Mouse (Mus musculus): Measurements from ENCODE around the gene Gm17364. TPM values are rescaled to one million over a fixed set of nuclear protein-coding genes. Genes with fewer than 3 reads are reported as not detected.

Gm17364 gene
- not detected for polyA plus RNA-seq (2012; fragmentation: generic; extraction: Trizol)
- long read RNA-seq, experiment 1, partial matches to known transcripts: 0 of 1 reads
- long read RNA-seq, experiment 1, other reads (novel, unspliced or antisense): 1 of 1 reads
- long read RNA-seq, experiment 2, partial matches to known transcripts: 0 of 4 reads
- long read RNA-seq, experiment 2, other reads (novel, unspliced or antisense): 4 of 4 reads

DNA sequence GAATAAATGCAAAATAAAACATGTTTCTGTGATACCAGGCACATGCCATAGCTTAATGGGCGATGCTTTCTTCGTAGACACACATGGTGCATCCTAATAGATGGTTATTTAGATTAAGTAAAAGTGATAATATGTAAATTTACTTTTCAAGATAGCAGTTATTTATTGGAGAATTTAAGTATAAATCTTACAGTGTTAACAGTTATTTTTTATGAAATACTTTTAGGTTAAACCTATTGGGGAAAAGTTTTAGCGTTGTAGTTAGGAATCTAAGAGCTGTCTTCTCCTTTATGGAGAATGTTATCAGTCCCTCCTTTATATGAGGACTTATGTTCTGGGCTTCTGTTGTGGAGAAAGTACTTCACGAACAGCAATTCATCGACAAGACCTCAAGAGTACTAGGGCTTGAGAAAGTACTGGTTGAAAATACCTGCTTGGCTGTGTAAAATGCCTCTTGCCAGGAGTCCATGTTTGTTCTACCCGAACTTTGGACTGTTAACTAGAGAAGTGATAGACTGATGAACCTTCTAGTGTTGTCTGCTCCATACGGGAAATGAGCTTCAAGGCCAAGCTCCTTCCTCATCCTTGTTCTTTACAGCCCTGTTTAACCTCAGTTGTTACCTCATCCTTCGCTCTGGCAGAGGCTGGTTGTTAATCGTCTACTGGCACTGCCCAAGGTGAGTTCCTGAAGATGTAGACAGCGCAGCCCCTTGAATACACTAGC, at the start of gene Gm17364:
Gene Gm17364 (minus strand): TSS at position 51 of the 724 bp plus-strand sequence.
- no peaks in the 10 kb centered on the region for H3K36me3 ChIP-seq (ENCODE audit: control insufficient read depth, insufficient read depth)
- TF ChIP-seq CTCF (IDR thresholded peaks at IDR 0.05; ENCODE audit: control insufficient read depth, insufficient read depth, insufficient read length) (no peak), MAX (IDR thresholded peaks at IDR 0.05) (no peak)
- H3ac ChIP-seq (ENCODE audit: control insufficient read depth, insufficient read length, low read depth): no peak within 1 kb of the TSS
- H3K27me3 ChIP-seq (ENCODE audit: control insufficient read depth, insufficient read depth, insufficient read length): no peaks in the 10 kb centered on the region
- H3K79me2 ChIP-seq (ENCODE audit: control insufficient read depth, insufficient read depth): no peaks in the 10 kb centered on the region
- no peak within 1 kb of the TSS for H3K4me3 ChIP-seq (ENCODE audit: insufficient read depth, poor library complexity, severe bottlenecking)
- no peaks in the 10 kb centered on the region for H3K79me3 ChIP-seq (ENCODE audit: low read depth)

DNA sequence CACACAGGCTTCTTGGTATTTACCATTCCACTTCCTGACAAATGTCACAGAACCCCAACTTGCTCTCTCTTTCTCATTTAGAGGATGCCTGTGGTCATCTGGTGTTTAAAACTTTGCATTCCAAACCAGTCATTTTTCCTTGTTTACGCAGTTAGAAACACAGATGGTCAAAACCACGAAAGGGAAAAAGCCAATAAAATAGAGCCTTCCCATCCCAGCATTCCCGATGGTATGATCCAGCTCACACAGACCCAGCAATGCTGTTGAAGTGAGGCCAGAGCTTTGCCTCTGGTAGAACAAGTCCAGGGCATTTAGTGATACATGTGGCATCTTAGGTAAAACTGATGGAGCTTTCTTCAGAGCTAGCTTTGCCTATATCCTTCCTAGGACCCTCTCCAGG, 47.7 kb upstream of the Gm17364 start:
- H3ac ChIP-seq (ENCODE audit: control insufficient read depth, insufficient read length, low read depth): no peak overlapping the region
- H3K36me3 ChIP-seq (ENCODE audit: control insufficient read depth, insufficient read depth): peaks cover 30% of the 10 kb centered on the region
- no peaks in the 10 kb centered on the region for H3K27me3 ChIP-seq (ENCODE audit: control insufficient read depth, insufficient read depth, insufficient read length)
- no peak for TF ChIP-seq MAX (IDR thresholded peaks at IDR 0.05)
- TF ChIP-seq CEBPB (IDR thresholded peaks at IDR 0.05; ENCODE audit: low read depth): no peak
- TF ChIP-seq MYOG (IDR thresholded peaks at IDR 0.05; ENCODE audit: control insufficient read depth, extremely low read depth, insufficient read length): no peak
- peak; percentile 13 for TF ChIP-seq MYOD1 (IDR thresholded peaks at IDR 0.05; ENCODE audit: control insufficient read depth, insufficient read length, low read depth)
- no peaks in the 10 kb centered on the region for H3K79me3 ChIP-seq (ENCODE audit: low read depth)
- no peak overlapping the region for H3K4me3 ChIP-seq (ENCODE audit: insufficient read depth, poor library complexity, severe bottlenecking)
- H3K79me2 ChIP-seq (ENCODE audit: control insufficient read depth, insufficient read depth): peaks cover 9% of the 10 kb centered on the region

GRCm38 (mm10) chr13:41320749-41321148, 47.0 kb upstream of the Gm17364 start:
- Histone ChIP-seq H3K27me3 (ENCODE audit: control insufficient read depth, insufficient read depth, insufficient read length) (no peaks in the 10 kb centered on the region), H3K4me3 (ENCODE audit: insufficient read depth, poor library complexity, severe bottlenecking) (no peak overlapping the region), H3K79me3 (ENCODE audit: low read depth) (no peaks in the 10 kb centered on the region), H3K36me3 (ENCODE audit: control insufficient read depth, insufficient read depth) (peaks cover 34% of the 10 kb centered on the region), H3ac (ENCODE audit: control insufficient read depth, insufficient read length, low read depth) (no peak overlapping the region), H3K79me2 (ENCODE audit: control insufficient read depth, insufficient read depth) (peaks cover 9% of the 10 kb centered on the region)
- TF ChIP-seq FOSL1 (IDR thresholded peaks at IDR 0.05; ENCODE audit: insufficient read depth, low read length, poor library complexity, severe bottlenecking) (no peak), USF1 (IDR thresholded peaks at IDR 0.05; ENCODE audit: low read depth) (no peak), MYOG (IDR thresholded peaks at IDR 0.05; ENCODE audit: control insufficient read depth, extremely low read depth, insufficient read length) (no peak)

DNA sequence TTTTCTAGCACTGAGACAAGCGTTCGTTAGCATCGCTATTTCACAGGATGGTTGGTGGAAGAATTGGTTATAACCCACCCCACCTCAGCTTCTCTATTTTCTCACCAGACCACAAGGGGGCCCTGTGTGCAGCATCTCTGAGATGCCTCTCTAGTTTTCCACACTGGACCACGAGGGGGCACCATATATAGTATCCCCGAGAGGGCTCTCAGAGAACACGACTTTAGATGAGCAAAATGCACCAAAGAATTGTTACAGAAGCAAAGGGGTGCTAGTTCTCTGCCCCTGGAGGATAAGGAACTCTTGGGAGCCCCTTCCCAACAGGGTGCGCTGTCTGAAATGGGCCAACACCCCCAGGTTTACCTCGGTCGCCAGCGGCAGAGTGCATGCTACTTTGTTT, 28.9 kb upstream of the Gm17364 start:
- Histone ChIP-seq H3K4me3 (ENCODE audit: insufficient read depth, poor library complexity, severe bottlenecking) (no peak overlapping the region), H3K79me3 (ENCODE audit: low read depth) (no peaks in the 10 kb centered on the region), H3ac (ENCODE audit: control insufficient read depth, insufficient read length, low read depth) (no peak overlapping the region), H3K27me3 (ENCODE audit: control insufficient read depth, insufficient read depth, insufficient read length) (no peaks in the 10 kb centered on the region), H3K79me2 (ENCODE audit: control insufficient read depth, insufficient read depth) (no peaks in the 10 kb centered on the region), H3K36me3 (ENCODE audit: control insufficient read depth, insufficient read depth) (no peaks in the 10 kb centered on the region)
- TF ChIP-seq CTCF (IDR thresholded peaks at IDR 0.05; ENCODE audit: control insufficient read depth, insufficient read depth, insufficient read length) (peak; percentile 60), MYOD1 (IDR thresholded peaks at IDR 0.05; ENCODE audit: control insufficient read depth, insufficient read length, low read depth) (no peak), MYOG (IDR thresholded peaks at IDR 0.05; ENCODE audit: control insufficient read depth, extremely low read depth, insufficient read length) (no peak), FOSL1 (IDR thresholded peaks at IDR 0.05; ENCODE audit: insufficient read depth, low read length, poor library complexity, severe bottlenecking) (no peak), MAX (IDR thresholded peaks at IDR 0.05) (no peak)

DNA sequence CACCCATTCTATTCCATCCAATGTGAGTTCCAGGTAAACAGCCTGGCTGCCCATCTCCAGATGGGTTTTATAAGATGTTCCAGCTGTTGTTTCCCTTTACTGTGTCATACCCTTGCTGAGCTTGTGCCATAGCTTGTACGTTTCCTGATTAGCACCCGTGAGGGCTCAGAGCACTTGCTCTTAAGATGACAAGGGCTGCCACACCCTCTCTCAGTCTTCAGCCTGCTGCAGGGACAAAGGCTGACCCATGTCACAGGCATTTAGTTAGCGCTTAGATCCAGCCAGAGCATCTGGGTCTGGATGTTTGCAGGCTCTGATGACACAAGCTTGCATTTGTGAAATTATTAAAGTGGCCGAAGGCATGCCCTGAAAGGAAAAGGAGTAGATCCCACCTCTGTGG, 26.3 kb upstream of the Gm17364 start:
- no peaks in the 10 kb centered on the region for H3K79me2 ChIP-seq (ENCODE audit: control insufficient read depth, insufficient read depth)
- no peak overlapping the region for H3ac ChIP-seq (ENCODE audit: control insufficient read depth, insufficient read length, low read depth)
- H3K27me3 ChIP-seq (ENCODE audit: control insufficient read depth, insufficient read depth, insufficient read length): no peaks in the 10 kb centered on the region
- no peaks in the 10 kb centered on the region for H3K36me3 ChIP-seq (ENCODE audit: control insufficient read depth, insufficient read depth)
- H3K4me3 ChIP-seq (ENCODE audit: insufficient read depth, poor library complexity, severe bottlenecking): no peak overlapping the region
- TF ChIP-seq USF1 (IDR thresholded peaks at IDR 0.05; ENCODE audit: low read depth): no peak
- TF ChIP-seq MYOG (IDR thresholded peaks at IDR 0.05; ENCODE audit: control insufficient read depth, extremely low read depth, insufficient read length): no peak
- TF ChIP-seq CEBPB (IDR thresholded peaks at IDR 0.05; ENCODE audit: low read depth): no peak
- H3K79me3 ChIP-seq (ENCODE audit: low read depth): no peaks in the 10 kb centered on the region

- Histone ChIP-seq H3ac (ENCODE audit: control insufficient read depth, insufficient read length, low read depth) (no peak overlapping the region), H3K27me3 (ENCODE audit: control insufficient read depth, insufficient read depth, insufficient read length) (no peaks in the 10 kb centered on the region), H3K4me3 (ENCODE audit: insufficient read depth, poor library complexity, severe bottlenecking) (no peak overlapping the region), H3K79me2 (ENCODE audit: control insufficient read depth, insufficient read depth) (no peaks in the 10 kb centered on the region), H3K79me3 (ENCODE audit: low read depth) (no peaks in the 10 kb centered on the region), H3K36me3 (ENCODE audit: control insufficient read depth, insufficient read depth) (no peaks in the 10 kb centered on the region)
- TF ChIP-seq CTCF (IDR thresholded peaks at IDR 0.05; ENCODE audit: control insufficient read depth, insufficient read depth, insufficient read length) (no peak), MYOD1 (IDR thresholded peaks at IDR 0.05; ENCODE audit: control insufficient read depth, insufficient read length, low read depth) (no peak), FOSL1 (IDR thresholded peaks at IDR 0.05; ENCODE audit: insufficient read depth, low read length, poor library complexity, severe bottlenecking) (no peak), MYOG (IDR thresholded peaks at IDR 0.05; ENCODE audit: control insufficient read depth, extremely low read depth, insufficient read length) (no peak)
Observed at GRCm38 (mm10) chr13:41298996-41299395, 25.2 kb upstream of the Gm17364 start.
